Mouse (Mus musculus): Measurements from ENCODE around the gene Ide. TPM values are rescaled to one million over a fixed set of nuclear protein-coding genes. Genes with fewer than 3 reads are reported as not detected.

Ide gene
- 37.1 and 41.3 TPM in 2 replicates for polyA plus RNA-seq (2015; fragmentation: Nextera tagmentation; extraction: Ambion mirVana)

DNA sequence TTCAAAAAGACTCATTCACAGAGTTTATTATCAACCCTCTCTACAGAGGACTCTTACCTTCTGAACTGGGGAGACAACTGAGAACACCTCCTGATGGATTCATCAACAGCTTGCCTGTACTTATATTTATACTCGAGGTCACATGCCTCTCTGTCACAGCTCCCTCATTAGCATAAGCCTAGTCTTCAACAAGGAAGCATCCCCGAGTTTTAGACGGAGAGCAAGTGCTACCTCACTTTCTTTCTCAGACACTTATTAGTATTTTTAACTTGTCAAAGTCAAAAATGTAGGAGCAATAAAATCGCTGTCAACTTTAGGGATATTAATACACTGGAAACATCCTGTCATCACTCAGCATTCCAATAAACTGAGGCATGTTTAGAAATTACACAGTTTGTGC, at the start of gene Ide:
Ide (minus strand) TSS at position 101 of the 400 bp plus-strand sequence.

DNA sequence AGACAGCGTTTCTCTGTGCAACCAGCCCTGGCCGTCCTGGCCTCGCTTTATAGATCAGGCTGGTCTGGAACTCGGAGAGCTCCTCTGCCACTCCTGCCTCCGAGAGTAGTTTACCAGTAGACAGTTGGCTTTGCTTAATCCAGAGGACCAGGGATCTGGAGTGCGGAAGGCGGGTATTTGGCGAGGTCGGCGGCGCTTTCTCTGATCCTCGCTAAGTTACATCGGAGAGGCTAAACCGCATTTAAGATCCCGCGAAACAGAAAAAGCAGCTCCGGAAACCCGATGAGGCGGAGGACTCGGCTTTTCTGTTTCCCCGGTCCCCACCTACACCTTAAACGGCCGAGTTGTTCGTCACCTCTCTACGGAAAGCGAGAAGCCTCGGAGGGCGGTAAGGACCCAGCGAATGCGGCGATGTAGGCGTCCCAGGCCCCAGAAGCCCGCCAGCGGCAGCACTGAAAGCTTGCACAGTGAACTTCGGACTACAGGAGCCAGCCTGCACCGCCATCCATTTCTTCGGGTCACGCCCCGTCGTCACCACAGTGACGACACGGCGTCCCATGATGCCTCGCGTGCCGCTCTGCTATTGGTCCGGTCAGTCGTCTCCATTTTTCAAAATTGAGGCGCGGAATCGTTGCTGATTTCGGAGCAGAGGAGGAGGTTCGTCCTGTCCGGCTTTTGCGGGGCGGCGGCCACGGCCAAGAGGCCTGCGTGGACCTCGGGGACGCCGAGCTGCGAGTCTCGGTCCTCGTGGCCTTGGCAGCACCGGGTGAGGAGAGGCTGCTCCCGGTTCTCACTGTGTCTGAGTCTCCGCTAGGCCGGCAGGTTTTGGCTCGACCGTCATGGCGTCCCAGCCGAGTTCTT, 38.3 kb upstream of the Ide start, which contains the start of gene Kif11:
Kif11 (plus strand) TSS at position 649 of the 861 bp plus-strand sequence.

Other genes starting within 250 kb of the Ide start
- 93.3 and 103 TPM in 2 replicates for gene March5, start 130.3 kb downstream of the Ide start, polyA plus RNA-seq (2015; fragmentation: Nextera tagmentation; extraction: Ambion mirVana)
- 14.4 and 15.5 TPM in 2 replicates for gene Cpeb3, start 129.3 kb downstream of the Ide start, polyA plus RNA-seq (2015; fragmentation: Nextera tagmentation; extraction: Ambion mirVana)
- gene Kif11, start 38.6 kb upstream of the Ide start, polyA plus RNA-seq (2015; fragmentation: Nextera tagmentation; extraction: Ambion mirVana), result 3.9 and 4.5 TPM in 2 replicates
- 4.9 and 6.6 TPM in 2 replicates for gene Hhex, start 97.0 kb upstream of the Ide start, polyA plus RNA-seq (2015; fragmentation: Nextera tagmentation; extraction: Ambion mirVana)
- 19.6 and 20.3 TPM in 2 replicates for gene Exoc6, start 212.6 kb upstream of the Ide start, polyA plus RNA-seq (2015; fragmentation: Nextera tagmentation; extraction: Ambion mirVana)